Mouse (Mus musculus): ENCODE data around the gene Gm11172.

DNA sequence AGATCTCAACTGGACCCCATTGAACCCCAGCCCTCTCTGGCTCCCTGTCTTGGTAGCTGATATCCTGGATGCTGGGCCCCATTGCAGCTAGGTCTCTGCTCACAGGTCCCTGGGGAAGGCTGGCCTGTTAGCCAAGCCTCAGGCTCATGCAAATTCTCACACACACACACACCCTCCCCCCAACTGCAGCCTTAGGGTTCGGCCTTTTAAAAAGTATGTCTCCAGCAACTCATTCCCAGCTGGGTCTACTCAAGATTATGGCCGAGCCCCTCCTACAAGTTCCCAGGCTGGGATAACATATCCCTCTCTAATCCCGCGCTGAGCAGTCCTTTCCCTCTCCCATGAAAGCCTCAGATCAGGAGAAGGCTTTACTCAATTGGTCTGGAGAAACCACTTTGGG, 8.7 kb downstream of the Gm11172 start:
- no peak for TF ChIP-seq CTCF (IDR thresholded peaks at IDR 0.05; ENCODE audit: low read depth)
- TF ChIP-seq EP300 (IDR thresholded peaks at IDR 0.05; ENCODE audit: low read depth), result no peak
